Mouse (Mus musculus) liver, embryonic 16.5 days (tissue): ENCODE data around the gene Rbm47. TPM values are rescaled to one million over a fixed set of nuclear protein-coding genes. Genes with fewer than 3 reads are reported as not detected.

Experiments used
- ATAC-seq: fragments of 200-750 bp; cut with Nextera tagmentation; 2 replicates; pipeline ENCODE4 v1.8.0; 2017; ENCODE audit warnings: low read depth, mild to moderate bottlenecking, moderate number of reproducible peaks, moderate library complexity
- H3K27ac ChIP-seq: fragments of 300-500 bp; sonication (generic); 2 replicates; pipeline ENCODE4 v1.5.1; 2014; ENCODE audit warnings: mild to moderate bottlenecking, low read length
- H3K27me3 ChIP-seq: fragments of 300-500 bp; sonication (generic); 2 replicates; pipeline ENCODE4 v1.6.1; 2014; ENCODE audit warnings: low read depth, low read length, mixed read lengths; ENCODE audit not compliant: control insufficient read depth, insufficient read depth
- H3K36me3 ChIP-seq: fragments of 300-500 bp; sonication (generic); 2 replicates; pipeline ENCODE4 v1.6.1; 2014; ENCODE audit warnings: mild to moderate bottlenecking; ENCODE audit not compliant: control insufficient read depth, insufficient read depth
- H3K4me1 ChIP-seq: fragments of 300-500 bp; sonication (generic); 2 replicates; pipeline ENCODE4 v1.6.1; 2014; ENCODE audit warnings: low read depth, low read length, mixed read lengths; ENCODE audit not compliant: control insufficient read depth
- H3K4me2 ChIP-seq: fragments of 300-500 bp; sonication (generic); 2 replicates; pipeline ENCODE4 v1.6.1; 2014; ENCODE audit warnings: low read depth, low read length, mixed read lengths
- H3K4me3 ChIP-seq: fragments of 300-500 bp; sonication (generic); 2 replicates; pipeline ENCODE4 v1.5.1; 2014; ENCODE audit warnings: low read depth, mild to moderate bottlenecking, low read length
- H3K9ac ChIP-seq: fragments of 300-500 bp; sonication (generic); 2 replicates; pipeline ENCODE4 v1.6.1; 2014; ENCODE audit warnings: low read depth, low read length
- H3K9me3 ChIP-seq: fragments of 300-500 bp; sonication (generic); replicated peaks from 2 replicates; pipeline ENCODE4 v1.6.1; 2016; ENCODE audit warnings: low read length; ENCODE audit not compliant: control insufficient read depth
- WGBS: fragments of 180-500 bp; shearing (Covaris S2); extraction: QIAGEN DNeasy Blood & Tissue Kit; methylation state at CpG from one replicate; pipeline ENCODE4 v1.1.7; 2014; ENCODE audit not compliant: insufficient replicate concordance; 5-methylcytosine and 5-hydroxymethylcytosine counted together
- polyA plus RNA-seq: library from polyadenylated mRNA; unstranded; fragments of >200 nt; fragmentation: Nextera tagmentation; extraction: Ambion mirVana; gene quantifications from 2 replicates; pipeline ENCODE4 v1.2.1, GENCODE M21; 2015

Gene Rbm47
- polyA plus RNA-seq, 1 experiment from 2014 or later: 19.3 TPM

GRCm38 (mm10) chr5:66062046-66062929 is 110.6 kb downstream of the Rbm47 start:
- no peak overlapping the region for H3K4me2 ChIP-seq
- no peaks in the 10 kb centered on the region for H3K36me3 ChIP-seq
- H3K27me3 ChIP-seq: no peaks in the 10 kb centered on the region
- no peaks in the 10 kb centered on the region; the same call in 1 of the 2 replicates for H3K4me1 ChIP-seq
- H3K27ac ChIP-seq: no peak overlapping the region
- no peak overlapping the region for H3K9ac ChIP-seq
- H3K4me3 ChIP-seq: no peak overlapping the region
- peak; percentile 53; the same call in 1 of the 2 replicates for ATAC-seq
- 61% methylated on average over 19 of the region's 19 CpGs for WGBS
- H3K9me3 ChIP-seq: no peaks in the 10 kb centered on the region

- Histone ChIP-seq H3K4me3 (no peak overlapping the region), H3K9me3 (no peaks in the 10 kb centered on the region), H3K4me2 (no peak overlapping the region), H3K27me3 (no peaks in the 10 kb centered on the region), H3K4me1 (no peaks in the 10 kb centered on the region; the same call in 1 of the 2 replicates), H3K27ac (no peak overlapping the region), H3K9ac (no peak overlapping the region), H3K36me3 (no peaks in the 10 kb centered on the region; the same call in 1 of the 2 replicates)
- no peak for ATAC-seq
- 74% methylated on average over 4 of the region's 4 CpGs for WGBS
These were observed 111.3 kb downstream of the Rbm47 start for GRCm38 (mm10) chr5:66061667-66062045.

- Histone ChIP-seq H3K36me3 (no peaks in the 10 kb centered on the region; the same call in 1 of the 2 replicates), H3K9me3 (no peaks in the 10 kb centered on the region), H3K4me3 (no peak overlapping the region), H3K27ac (no peak overlapping the region), H3K9ac (no peak overlapping the region), H3K4me2 (no peak overlapping the region), H3K27me3 (no peaks in the 10 kb centered on the region), H3K4me1 (no peaks in the 10 kb centered on the region; the same call in 1 of the 2 replicates)
- ATAC-seq: no peak
- WGBS: 72% methylated on average over 5 of the region's 5 CpGs
These were observed 114.1 kb downstream of the Rbm47 start for GRCm38 (mm10) chr5:66058844-66059243.

- 57% methylated on average over 4 of the region's 4 CpGs for WGBS
- Histone ChIP-seq H3K27ac (no peak overlapping the region), H3K4me3 (no peak overlapping the region), H3K9me3 (no peaks in the 10 kb centered on the region), H3K27me3 (no peaks in the 10 kb centered on the region), H3K36me3 (no peaks in the 10 kb centered on the region; the same call in 1 of the 2 replicates), H3K9ac (no peak overlapping the region), H3K4me1 (no peaks in the 10 kb centered on the region), H3K4me2 (no peak overlapping the region)
- ATAC-seq: no peak
These were observed 116.2 kb downstream of the Rbm47 start for GRCm38 (mm10) chr5:66056680-66057079.

GRCm38 (mm10) chr5:66054394-66054793 is 118.5 kb downstream of the Rbm47 start:
- peak; percentile 59 for ATAC-seq
- Histone ChIP-seq H3K4me2 (no peak overlapping the region; the same call in 1 of the 2 replicates), H3K4me1 (peaks cover 3% of the 10 kb centered on the region), H3K9ac (no peak overlapping the region), H3K27me3 (no peaks in the 10 kb centered on the region), H3K36me3 (no peaks in the 10 kb centered on the region; the same call in 1 of the 2 replicates), H3K27ac (no peak overlapping the region), H3K4me3 (peak overlapping the region; percentile 51), H3K9me3 (no peaks in the 10 kb centered on the region)
- WGBS: 52% methylated on average over 9 of the region's 9 CpGs

GRCm38 (mm10) chr5:66052777-66053548 is 120.0 kb downstream of the Rbm47 start:
- Histone ChIP-seq H3K4me3 (peak overlapping the region; percentile 51), H3K9me3 (no peaks in the 10 kb centered on the region), H3K27me3 (no peaks in the 10 kb centered on the region), H3K4me2 (0 out of 2 replicates have a peak overlapping the region, but pooled peaks have one; percentile 36), H3K9ac (no peak overlapping the region), H3K27ac (peak overlapping the region; percentile 31), H3K4me1 (peaks cover 3% of the 10 kb centered on the region), H3K36me3 (no peaks in the 10 kb centered on the region; the same call in 1 of the 2 replicates)
- ATAC-seq: peak; percentile 84
- 66% methylated on average over 20 of the region's 20 CpGs for WGBS

GRCm38 (mm10) chr5:66050841-66051240 is 122.1 kb downstream of the Rbm47 start:
- Histone ChIP-seq H3K4me2 (no peak overlapping the region), H3K9me3 (no peaks in the 10 kb centered on the region), H3K4me1 (peaks cover 3% of the 10 kb centered on the region), H3K27ac (no peak overlapping the region), H3K9ac (no peak overlapping the region), H3K4me3 (no peak overlapping the region), H3K36me3 (no peaks in the 10 kb centered on the region), H3K27me3 (no peaks in the 10 kb centered on the region)
- 63% methylated on average over 5 of the region's 5 CpGs for WGBS
- no peak for ATAC-seq

- H3K27me3 ChIP-seq: no peaks in the 10 kb centered on the region
- no peak for ATAC-seq
- no peak overlapping the region for H3K4me3 ChIP-seq
- H3K4me1 ChIP-seq: peaks cover 5% of the 10 kb centered on the region
- no peaks in the 10 kb centered on the region for H3K36me3 ChIP-seq
- H3K27ac ChIP-seq: no peak overlapping the region
- H3K9ac ChIP-seq: no peak overlapping the region
- 56% methylated on average over 3 of the region's 3 CpGs for WGBS
- H3K9me3 ChIP-seq: no peaks in the 10 kb centered on the region
- no peak overlapping the region for H3K4me2 ChIP-seq
These were observed 126.6 kb downstream of the Rbm47 start for GRCm38 (mm10) chr5:66046356-66046755.
